Mouse (Mus musculus) retina, postnatal 7 days (tissue): ENCODE measurements around the gene Bnc2.

Experiments
- DNase-seq: peaks from one replicate; pipeline ENCODE4 v3.0.0-alpha.2; 2012; ENCODE audit warnings: low read depth, low spot score

Bnc2 gene

DNA sequence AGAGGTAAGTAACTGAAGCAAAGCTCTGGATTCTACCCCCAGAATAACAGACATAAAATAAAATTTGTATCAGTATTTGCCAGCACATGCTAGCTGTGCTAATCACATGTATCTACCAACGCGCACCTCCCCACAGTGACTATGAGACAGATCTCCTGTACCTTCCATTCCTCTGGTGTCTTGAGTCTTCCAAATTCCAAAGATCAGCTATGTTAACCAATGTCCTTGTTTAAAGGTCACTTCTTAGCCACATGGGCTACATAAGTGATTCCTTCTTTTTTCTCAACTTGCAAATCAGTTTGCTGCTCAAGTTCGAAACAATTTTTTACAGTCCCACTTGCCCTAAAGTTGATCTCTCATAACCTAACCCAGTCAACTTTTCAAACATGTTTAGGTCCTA is 167.5 kb downstream of the Bnc2 start:
- no peak for DNase-seq

DNA sequence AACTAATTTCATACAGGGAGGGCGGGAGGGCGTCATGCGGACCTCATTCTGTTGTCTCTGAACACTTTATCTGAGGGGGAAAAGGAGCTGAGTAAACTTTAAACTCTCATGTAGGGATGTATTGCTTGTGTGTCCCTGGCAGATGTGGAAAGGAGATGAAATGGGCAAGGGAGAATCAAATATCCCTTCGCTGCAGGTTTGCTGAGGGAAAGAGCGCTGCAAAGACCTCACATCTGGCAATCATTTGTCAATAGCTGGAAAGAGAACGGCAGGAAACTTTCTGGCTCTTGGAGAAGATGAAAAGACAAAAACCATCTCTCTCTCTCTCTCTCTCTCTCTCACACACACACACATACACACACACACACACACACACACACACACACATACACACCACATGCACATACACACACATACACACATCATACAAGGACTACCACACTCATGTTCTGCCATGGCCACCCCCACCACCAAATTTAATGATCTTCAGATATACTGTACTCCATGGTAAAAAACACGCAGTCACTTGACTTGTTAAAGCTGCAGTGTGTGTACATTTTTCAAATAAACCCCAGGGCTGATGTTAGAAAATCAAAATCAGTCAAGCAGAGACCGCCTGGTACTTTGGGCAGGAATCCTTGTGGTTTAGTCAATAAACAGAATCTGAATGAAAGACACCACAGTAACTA is 172.3 kb downstream of the Bnc2 start:
- DNase-seq, result no peak

DNA sequence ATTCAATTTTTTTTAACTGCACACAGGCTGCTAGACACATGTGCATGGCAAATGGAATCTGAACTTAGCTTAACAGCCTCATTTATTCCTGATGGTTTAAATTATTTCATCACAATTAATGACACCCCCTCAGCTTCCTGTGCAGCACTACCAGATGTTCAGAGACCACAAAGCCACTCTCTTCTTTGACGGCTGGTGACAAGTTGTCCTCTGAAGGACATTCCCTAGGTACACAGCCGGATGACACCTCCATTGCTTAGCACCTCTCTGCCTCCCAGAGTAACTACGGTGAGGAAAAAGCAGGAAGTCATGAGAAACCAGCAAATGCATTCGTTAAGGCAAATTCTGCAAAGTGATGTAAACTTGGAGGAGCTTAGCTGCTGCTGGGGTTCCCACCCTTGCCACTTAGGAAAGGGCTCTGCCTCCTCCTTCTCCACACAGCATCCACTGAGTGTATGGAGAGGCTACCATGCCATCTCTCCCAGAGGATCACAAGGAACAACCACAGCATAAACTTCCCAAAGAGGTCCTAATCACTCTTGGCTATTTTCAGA is 174.2 kb downstream of the Bnc2 start:
- DNase-seq, result no peak

DNA sequence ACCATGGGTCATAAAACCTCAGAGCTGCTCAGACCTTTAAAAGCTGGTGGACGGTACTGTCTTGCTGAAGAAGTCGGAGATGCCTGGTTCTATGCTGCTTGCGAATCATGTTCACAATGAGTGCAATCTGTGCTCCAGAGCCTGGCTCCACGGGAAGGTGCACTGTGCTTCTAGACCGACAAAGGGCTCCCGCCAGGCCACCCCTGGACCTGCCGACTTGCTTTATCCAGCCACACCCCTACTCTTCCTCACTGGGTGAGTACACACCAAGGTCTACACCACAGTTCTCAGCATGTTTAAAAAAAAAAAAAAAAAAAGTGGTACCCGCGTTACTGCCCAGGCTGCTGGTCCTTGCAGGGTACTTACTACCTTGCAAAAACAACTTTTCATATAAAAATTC is 174.8 kb downstream of the Bnc2 start:
- no peak for DNase-seq

DNA sequence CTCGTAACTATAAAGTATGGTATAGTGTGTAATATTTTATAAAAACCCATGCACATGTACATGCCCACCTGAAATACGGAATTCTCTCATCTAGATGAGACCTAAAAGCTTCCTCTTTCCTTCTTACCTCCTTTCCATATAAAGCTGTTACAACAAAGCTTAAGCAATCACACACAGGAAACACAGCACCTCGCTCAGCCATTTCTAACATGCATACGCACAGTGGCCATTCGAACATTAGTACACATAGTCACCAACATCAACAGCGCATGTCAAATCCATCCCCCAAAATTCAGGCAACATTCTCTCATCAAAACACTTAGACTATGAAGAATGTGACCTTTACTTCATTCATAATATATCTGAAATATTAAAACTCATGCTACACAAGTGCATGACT is 176.6 kb downstream of the Bnc2 start:
- no peak for DNase-seq

DNA sequence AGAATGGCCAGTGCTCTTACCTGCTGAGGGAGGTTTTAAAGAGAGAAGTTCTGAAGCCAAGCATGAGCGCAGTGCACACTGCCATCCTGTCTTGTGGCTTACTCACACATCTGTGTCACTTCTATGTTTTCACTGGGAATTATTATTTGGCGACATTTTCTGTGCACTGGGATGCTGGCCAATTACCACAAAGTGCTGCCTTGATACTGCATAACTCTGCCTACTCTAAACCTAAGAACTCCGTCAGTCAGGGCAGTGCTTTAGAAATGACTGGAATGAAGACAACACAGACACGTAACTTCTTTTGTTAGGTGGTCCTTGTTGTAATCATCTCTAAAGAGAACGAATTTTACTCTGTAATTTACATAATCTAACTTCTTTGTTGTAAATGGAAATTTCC is 186.8 kb downstream of the Bnc2 start:
- DNase-seq, result no peak

DNA sequence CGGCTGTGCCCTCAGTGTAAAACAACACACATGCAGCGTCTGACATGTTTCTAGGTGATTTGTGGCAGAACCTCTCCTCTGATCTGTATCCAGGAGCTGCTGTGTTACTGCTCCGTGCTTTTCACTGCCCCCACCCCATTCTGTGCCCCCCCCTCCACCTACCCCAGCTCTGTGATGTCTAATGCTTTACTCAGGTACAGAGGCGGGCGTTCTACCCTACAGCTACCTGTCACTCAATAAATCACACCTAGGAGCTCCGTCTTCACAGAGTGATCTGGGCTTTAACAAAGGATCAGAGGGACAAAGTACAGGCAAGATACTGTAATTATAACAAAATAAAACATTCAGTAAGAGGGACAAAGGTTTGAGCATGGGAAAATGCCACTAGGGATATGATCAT is 192.4 kb downstream of the Bnc2 start:
- DNase-seq, result no peak

DNA sequence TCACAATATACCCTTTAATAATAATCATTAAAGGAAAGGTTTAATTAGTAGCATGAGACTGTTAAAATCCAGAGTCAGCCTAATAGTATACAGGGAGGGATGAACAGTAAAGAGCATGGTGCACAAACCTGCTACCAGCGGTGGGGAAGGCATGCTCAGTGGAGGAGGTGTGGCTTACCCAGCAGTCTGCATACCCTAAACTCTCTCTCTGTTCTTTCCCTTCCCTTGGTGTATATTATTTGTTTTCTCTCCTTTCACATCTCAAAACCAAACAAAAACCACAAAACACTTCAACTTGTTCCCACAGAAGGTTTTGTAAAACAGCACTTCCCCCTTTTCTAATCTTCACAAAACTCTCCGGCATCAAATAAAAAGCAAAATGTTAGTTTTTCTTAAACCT is 202.4 kb downstream of the Bnc2 start:
- DNase-seq, result no peak

DNA sequence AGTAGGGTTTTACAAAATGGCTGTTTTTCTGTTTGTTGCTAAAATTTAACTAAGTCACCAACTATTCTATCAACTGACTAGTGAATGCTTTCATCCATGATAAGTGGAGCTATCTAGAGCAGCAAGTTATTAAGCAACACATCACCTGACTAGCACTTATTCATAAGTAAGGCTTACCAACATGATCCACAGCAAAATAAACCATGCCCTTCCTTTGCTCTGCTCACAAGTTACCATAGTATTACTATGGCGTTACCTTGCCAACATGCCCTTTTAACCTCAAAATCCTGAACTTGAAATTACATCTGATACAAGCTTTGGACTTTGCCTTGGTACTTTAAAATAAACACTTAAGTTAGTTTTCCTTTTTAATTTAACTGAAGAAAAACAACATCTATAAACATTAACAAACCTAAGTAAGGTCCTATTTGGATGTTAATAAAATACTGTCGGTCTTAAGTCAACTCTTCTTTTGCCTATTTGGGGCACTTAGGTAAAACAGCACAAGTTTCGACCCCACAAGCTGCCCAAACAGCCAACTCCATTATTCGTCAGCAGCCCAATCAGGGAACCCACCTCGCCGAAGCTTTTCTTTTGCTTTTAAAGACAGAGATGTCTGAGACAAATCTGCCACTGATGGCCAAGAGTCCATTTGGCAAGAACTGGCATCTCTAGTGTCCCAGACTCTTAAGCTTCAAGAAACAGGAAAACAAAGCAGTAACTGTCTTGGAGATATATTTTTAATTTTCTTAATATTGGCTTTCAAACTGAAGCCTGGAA is 204.8 kb downstream of the Bnc2 start:
- no peak for DNase-seq

DNA sequence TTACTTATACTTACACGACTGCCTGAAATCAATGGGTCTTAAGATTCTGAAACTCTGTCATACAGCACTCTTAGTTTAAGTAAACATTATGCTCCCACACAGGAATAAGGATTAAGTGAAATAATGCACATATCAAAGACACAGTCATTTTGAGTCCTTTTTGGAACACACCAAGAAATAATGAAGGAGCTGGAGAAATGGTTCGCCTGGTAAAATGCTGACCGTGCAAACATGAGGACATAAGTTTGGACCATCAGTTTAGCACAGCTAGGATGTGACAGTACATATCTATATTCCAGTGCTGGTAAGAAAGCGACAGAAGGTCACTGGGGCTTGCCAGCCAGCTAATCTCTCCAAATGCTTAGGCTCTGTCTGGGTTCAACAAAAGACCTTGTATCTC is 205.7 kb downstream of the Bnc2 start:
- DNase-seq, result no peak

DNA sequence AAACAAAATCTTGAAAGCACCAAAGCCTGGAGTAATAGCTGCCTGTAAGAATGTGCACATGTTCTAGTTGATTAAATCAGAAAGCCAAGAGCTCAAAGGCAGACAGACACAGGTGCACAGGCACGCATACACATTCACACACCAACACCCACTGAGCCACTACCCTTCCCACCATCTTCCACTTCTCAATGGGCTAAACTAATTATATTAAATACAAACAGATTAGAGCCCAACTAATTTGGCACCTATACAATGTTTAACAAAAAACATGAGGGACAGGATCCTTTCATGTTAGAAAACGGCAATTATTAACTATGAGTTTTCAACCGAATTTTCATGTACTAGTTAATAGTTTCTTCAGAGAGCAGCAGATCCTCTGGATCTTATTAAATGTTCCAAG is 207.4 kb downstream of the Bnc2 start:
- no peak for DNase-seq

DNA sequence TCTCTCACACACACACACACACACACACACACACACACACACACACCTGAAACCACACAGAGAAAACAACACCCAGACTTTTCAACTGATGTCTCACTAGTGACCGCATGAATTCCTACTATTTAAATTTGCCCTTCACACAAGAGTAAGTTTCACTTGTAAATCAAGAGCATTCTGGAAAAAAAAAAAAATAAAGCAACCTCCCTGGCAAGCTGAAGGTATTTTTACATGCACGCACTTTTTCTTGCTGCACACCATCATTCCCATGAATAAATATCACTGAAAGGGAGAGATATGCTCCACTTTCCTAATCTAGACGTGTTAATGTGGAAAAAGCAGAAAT is 216.9 kb downstream of the Bnc2 start:
- no peak for DNase-seq

DNA sequence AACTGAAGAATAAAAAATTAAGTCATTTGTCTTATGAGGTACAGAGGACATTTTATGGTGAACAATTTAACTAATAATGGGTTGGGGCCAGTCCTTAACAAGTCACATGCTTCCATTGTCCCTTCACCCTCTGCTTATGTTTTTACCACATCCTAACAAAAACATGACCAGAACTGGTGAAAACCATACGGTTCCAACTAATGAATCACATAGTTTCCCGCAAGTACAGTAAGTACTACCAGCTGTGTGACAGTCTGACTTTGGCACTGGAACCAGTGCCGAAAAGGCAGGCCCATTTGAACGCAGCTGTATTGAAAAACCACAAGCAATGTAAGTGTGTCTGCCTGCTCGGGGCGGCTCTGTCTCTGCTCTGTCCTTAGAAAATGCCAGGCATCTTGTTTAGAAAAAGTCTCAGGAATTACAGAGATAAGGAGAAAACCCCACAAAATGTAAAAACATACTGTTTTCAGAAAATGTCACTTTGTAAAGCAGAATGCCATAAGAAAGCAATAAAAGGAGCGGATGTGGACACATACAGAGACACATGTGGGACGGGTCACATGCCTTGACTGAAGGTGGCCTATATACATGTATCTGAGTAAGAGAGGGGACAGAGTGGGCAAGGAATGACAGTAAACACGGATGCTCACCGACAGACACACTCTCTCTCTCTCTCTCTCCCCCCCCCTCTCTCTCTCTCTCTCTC is 217.4 kb downstream of the Bnc2 start:
- no peak for DNase-seq

DNA sequence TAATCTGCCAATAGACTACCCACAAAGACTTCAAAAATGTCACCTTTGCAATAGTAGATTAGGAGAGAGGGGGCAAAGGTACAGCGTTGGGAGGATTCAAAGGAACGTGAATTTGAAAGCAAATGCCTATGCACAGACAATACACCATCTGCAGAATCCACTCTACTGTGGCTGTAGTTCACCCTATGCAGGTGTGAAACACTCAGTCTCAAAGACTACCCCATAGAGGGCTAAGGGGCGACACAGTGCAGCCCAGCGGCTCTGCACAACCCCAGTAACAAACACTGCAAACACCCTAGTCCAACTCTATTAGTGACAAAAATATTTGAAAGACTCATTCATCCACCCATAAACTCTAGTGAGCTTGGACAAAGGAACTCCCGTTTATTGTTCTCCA is 218.2 kb downstream of the Bnc2 start:
- DNase-seq, result no peak

DNA sequence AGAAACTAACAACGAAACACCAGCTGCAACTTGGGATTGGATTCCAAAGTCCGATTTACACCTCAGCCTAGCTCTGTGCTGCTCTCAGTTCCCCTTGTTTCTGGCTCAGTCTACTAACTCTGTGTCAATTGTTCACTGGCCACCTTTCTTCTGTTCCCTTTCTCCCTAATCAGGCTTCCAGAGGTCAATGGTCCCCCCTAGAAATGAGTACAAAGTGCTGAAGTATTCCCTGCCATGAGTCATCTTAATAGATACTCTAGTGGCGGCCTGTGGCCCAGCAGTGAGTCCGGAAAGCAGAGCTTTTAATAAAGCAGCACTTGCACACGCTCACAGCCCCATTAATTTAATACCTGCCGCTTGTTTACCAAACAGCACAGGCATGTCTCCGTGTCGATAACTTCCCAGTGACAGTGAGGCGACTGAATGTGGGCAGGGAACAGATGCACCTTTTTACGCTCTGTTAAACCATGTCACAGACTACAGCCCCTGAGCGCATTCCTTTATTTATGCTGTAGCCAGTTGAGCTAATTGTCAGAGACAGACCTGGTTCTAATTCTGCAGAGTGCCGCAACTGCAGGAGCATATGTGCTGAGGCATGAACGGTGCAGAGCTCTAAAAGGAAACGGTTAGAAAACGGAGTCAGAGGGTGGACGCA is 218.8 kb downstream of the Bnc2 start:
- no peak for DNase-seq

DNA sequence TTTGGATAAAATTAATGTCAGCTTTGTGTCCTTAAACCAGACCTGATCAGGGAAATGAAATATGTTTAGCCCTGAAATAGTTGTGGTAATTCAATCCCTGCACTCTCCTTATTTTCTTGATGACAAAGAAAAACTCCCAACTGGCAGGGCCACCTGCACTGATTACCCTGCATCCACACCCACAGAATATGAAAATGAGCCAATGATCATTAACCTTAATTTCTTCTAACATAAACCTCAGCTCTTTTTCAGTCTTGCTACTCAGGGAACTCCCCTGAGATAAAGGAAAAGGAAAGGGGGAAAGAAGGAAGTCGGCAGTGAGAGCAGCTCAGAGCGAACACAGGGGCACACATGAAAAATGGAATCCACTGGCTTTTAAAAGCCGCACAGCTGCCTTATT is 220.6 kb downstream of the Bnc2 start:
- no peak for DNase-seq

DNA sequence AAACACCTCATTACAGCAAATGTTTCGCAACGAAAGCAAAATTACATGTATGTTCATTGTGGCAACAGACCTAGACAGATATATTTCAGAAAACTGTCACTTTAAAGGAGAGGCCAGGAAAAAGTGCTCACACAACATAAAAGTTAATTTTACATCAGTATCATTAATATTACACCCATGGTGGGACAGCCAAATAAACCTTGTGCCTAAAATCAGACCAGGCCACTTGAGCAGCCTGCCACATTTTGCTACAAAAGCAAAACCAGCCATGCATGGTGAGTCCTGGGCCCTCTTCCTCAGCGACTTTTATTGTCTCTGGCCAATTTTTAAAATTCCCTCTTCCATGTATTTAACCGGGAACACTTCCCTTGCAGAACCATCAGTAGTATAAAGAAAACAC is 221.5 kb downstream of the Bnc2 start:
- DNase-seq, result no peak

DNA sequence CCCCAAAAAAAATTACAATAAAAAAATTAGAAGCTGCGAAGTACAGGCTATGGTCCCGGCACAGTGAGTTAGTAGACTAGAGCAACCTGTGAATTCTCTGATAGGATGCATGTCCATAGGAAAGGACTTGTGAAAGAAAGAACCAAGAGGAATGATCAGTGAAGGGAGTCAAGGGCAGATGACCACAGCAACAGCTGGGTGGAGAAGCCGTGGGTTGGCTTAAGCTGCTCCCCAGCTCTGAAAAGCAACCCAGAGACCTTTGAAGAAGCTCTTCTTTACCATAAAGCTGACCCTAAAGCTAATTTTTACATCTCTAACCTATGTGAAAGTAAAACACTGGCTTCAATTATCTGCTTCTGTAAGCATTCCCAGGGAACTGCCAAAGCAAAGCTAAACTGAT is 222.4 kb downstream of the Bnc2 start:
- no peak for DNase-seq

DNA sequence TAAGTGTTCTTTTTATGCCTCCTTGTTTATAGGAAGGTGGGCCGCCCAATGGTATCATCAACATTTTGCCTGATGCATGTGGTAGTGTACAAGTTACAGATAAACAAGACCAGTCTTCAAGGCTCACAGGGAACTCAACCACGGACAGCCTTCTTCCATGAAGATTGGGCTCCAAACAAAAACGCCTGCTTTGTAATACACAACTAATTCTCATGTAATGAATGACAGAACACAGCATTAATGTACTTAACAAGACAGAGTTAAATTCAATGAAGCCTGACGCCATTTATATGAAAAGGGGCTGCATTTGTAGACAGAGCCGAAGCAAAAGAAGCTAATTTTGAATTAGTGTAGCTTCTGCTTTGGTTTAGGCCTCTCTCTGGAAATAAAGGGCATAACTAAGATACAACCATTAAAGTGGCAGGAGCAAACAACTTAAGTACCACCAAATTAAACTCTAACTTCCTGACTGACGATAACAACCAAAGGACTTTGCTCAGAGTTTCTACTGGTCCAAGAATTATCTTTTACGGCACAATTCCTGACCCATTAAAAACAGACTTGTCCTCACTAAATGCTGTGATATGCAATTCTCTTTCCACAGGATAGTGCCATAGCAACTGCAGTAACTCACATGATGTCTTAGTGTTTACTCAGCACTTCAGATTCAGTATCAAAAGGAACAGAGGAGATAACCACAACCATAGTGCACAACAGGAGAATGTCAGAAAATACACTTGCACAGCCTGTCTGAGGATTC is 225.6 kb downstream of the Bnc2 start:
- DNase-seq, result no peak

DNA sequence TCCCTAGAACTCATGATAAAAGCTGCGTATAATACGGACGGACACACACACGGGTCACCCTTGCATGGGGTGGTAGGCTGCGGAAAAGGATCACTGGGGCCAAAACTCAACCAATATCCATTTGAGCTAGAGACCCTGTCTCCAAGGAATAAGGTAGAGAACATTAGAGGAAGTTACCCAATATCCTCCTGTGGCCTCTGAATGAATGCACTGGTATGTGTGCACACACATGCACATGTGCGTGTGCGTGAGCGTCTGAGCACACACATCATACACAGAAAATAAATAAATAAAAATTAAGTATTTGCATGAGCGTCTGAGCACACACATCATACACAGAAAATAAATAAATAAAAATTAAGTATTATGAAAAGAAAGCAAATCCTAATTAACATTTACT is 241.8 kb downstream of the Bnc2 start:
- DNase-seq, result no peak
